Mouse (Mus musculus): ENCODE results near the gene H2-T22.
"Not testable (repeated sequence)": the region's sequence is repeated elsewhere in the genome, so short reads cannot be mapped to it uniquely, and the experiment has no call there.

H2-T22 gene

DNA sequence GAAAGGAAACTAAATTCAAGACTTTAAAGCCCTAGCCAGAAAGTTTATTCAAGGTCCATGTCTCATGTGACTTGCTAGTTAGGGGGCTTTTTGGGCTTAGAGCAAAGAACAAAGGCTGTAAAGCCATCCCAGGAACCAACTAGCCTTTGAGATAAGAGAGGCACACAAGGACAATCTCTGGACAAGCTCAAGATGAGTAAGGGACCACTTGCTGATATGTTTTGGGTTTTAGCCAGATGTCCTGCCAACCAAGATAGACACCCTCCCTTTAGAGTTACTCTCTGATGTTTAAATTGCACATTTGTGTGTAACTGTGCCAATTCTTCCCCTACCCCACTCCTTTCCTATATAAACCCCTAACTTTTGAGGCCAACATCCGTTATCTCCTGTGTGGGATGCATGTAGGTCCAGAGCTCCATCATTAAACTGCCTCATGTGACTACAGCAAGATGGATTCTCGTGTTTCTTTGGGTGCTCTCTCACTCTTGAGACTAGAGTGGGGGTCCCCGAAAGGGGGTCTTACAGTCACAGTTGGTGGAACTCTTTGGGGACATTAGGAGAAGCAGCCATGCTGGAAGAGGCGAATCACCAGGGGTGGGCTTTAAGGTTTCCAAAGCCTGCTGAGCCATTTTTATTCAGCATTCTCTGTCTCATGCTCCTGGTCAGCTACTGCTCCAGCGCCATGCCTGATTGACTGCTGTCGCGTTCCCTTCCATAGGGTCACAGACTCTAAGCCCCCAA, 13.5 kb downstream of the H2-T22 start:
- no peak for DNase-seq

DNA sequence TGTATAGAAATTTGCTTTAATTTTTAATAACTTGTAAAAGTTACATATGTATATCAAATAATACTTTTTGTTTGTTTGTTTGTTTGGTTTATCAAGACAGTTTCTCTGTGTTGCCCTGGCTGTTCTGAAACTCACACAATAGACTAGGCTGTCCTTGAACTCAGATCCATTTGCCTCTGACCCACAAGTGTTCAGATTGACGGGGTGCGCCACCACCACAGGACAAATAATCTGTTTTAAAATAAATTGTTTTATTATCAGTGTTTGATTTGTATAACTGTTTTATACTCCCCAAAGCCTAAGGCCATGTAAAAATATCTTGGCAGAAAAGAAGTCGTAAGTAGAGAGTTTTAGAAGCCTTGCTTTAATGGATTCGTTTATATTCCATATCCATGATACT, 14.9 kb downstream of the H2-T22 start:
- DNase-seq = no peak

DNA sequence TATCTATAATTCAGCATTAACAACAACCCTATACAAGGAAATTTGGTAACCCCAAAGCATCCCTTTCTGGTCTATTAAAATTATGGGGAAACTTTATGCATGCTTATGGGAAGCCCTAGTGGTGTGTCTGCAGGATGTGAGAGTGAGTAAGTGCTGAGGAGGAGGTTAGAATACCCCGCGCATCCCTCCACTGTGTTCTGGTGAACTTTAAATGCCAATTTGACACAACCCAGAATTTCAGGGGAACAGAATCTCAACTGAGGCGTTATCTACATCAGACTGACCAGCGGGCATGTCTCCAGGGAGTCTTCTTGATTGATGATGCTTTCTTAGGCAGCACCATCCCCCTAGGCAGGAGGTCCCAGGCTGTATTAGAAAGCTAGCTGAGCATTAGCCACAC, 16.6 kb downstream of the H2-T22 start:
- DNase-seq = no peak

DNA sequence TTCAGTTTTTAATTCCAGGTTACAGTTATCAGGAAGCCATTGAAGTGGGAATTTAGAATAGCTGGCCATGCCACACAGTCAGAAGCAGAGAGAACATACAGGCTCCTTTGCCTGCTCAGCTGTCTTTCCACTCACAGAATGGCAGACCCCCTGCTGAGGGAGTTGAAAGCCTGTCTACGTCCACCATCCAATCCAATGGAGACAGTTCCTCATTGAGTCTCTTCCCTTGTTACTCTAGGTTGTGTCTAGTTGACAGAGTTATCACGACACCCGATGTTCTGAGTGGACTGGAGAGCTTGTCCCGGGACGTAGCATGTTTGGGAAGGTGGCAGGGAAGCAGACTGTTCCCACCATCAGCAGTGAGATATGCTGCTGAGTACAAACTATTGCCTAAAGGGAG, 17.4 kb downstream of the H2-T22 start:
- DNase-seq = no peak

DNA sequence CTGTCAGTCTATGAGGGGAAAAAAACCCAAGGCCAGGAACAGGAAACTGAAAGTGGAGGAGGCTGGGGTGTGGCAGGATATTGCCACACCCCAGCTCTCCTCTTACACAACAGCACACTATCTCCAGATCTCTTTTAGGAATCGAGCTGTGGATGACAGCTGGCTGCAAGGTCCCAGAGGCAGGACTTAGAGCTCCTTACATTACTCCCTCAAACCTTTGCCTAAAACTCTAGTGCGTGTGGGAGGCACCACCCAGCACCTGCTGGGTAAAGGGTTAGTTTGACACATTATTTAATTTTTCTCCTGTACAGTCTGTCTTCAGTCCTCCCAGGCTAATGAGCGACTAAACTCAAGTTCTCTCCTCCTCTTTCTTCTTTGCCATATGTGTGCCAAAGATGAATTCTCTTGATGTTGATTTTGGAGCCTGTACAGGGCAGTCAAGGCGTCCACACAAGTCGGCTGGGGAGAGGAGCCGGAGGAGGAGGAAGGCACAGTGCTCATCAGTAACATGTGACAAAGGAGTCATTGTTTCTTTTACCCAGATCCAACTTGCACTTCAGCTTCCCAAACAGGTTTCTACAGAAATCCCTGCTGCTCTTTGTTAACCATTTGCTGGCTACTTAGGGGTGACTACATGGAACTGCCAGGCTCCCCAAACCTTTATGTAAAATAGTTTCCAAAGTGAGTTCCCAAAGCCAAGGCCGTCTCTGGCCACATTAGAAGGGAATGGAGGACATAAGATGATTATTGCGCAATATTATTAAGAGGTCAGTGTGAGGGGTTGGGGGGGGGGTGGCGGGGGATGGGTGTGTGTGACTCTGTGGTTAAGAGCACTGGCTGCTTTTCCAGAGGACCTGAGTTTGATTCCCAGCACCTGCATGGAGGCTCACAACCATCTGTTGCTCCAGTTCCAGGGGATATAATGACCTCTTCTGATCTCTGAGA, 18.6 kb downstream of the H2-T22 start:
- no peak for DNase-seq

DNA sequence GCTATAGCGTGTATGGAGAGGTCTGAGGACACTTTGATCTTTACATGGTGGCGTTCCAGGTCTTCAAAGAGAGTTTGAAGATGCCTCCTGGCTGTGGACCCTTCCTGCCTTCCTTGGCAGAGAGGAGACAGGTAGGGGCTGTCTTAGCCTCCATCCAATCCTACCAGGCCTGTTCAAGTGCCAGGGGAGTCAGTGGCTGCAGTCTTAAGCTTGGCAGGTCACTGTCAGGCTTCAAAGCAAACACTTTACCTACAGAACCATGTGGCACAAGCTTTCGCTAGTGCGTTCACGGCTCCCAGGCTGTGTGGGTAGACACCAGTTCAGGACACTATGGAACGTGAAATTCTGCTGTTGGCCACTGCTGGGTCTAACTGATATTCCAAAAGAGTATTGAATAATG, 19.6 kb downstream of the H2-T22 start:
- DNase-seq = no peak

DNA sequence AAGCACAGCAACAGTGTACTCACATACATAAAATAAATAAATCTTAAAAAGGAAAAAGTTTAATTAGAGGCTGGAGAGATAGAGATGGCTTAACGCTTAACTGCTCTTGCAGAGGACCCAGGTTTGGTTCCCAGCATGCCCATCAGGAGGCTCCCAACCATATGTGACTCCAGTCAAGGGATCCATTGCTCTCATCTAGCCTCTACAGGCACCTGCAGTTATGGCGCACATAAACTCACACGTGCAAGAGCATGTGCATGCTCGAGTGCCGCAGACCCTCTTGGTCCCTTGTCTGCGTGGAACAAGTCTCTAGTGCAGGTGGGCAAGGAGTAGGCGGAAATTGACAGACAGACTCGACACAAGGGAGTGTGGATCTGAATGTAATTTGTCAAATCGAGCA, 20.4 kb downstream of the H2-T22 start:
- DNase-seq = no peak

DNA sequence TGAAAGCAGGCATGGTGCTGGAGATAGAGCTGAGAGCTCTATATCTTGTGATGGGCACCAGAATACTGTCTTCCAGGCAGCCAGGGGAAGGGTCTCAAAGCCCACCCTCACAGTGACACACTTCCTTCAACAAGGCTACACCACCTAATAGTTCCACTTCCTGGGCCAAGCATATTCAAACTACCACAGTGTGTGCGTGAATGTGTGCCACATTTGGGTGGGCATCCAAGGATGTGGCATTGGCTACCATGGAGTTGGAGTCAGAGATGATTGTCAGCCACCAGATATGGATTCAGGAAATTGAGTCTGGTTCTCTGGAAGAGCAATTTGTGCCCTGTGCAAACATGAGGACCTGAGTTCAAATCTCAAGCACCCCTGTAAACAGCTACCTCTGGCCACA, 21.2 kb downstream of the H2-T22 start:
- DNase-seq = no peak

DNA sequence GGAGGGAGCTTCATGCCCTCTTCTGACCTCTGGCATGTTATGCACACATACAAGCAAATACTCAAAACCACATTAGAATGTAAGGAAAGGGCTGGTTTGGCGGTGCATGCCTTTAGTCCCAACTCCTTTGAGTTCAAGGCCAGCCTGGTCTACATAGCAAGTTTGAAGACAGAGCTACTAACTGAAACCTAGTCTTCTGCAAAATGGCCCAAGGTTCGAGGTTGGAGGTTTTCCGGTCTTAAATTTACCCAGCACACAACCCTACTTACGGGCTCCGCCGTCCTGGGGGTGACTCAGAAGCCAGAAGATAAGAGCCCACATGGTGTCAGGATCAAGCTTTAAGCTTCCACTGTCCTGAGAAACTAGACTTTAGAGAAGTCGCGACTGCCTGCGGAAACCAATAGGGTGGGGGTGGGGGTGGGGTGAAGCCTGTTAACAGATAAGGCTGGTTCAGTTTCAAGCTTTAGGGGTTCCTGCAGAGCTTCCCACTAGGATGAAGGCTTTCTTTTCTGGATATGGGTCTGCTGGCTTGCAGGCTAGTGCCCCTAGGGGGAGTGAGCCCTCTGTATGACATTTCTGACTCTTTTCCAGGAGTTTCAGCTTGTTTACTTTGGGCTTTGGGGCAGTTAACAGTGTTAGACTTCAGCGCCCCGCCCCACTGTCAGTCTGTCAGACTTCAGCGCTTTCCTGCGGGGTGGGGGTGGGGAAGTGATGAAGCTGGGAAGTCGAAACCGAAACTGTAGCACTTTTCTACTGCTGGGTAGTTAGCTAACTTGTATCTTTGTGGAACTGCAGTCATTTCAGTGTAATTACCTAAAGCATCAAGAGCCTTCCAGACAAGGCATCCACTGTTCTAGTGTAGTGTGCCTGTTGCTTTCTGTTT, 22.1 kb downstream of the H2-T22 start, which contains the start of gene H2-T24:
Gene H2-T24 (minus strand): TSS at position 370 of the 883 bp plus-strand sequence.
- DNase-seq = peak; percentile 90

DNA sequence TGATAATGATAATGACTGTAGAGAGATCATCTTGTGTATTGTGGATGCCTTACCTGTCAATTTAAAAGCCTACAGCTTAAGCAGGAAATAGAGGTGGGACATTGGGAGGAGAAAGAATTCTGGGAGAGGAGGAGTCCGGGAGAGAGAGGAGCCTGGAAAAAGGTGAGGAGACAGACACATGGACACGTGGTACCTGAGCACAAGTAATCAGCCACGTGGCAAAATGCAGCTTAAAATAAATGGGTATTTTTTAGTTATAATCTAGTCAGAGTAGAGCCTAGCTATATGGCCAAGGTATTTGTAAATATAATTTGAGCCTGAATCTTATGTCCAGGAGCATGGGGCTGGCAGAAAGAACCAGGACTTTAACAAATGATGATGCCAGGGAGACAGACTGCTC, 23.0 kb downstream of the H2-T22 start:
- no peak for DNase-seq

DNA sequence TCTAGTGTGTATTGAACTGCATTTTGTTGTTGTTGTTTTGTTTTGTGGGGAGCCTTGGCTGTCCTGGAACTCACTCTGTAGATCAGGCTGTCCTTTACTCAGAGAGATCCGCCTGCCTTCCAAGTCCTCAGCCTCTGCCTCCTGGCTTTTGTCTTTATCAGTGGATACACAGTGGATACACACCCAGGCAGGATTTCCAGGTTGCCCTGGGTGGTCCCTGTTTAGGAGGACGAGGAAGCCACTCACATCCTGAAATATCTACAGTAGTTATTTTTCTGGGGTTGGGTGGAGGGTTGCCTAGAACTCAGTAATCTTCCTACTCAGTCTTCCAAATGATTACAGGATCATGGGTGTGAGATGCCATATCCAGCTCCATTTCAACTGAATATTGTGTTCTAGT, 23.6 kb downstream of the H2-T22 start:
- peak; percentile 52 for DNase-seq

DNA sequence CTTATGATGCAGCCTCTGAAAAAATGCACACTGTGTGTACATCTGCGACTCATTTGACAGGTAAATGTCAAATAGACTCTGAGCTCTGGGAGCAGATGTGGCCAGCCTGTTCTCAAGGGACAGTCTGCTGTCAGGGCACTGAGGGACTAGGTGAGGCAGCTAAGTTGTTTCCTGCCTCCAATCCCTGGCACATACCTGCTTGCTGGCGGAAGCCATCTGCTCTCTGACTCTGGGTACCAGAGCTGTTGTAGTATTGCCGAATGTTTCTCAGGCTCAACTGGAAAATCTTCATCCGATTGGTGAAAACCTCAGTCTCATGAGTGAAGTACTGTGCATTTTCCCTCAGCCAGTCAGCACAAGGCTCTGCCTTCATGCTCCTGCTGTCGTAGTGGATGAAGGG, 25.5 kb downstream of the H2-T22 start:
- no peak for DNase-seq

DNA sequence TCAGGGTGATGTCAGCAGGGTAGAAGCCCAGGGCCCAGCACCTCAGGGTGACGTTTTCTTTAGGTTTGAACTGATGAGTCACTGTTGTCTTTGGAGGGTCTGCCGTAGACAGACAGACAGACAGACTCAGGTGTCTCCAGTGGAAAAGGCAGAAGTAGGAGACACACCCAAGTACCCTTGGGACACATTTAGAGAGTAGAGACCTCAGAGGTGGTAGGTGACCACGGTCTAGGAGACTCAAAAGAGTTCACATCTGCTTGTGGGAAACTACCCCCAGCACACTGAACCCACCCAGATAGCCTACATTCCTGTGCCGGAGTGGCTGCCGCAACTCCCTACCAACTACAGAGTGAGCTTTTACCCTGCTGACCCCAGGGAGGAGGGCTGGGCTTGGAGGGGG, 27.6 kb downstream of the H2-T22 start:
- DNase-seq = no peak

DNA sequence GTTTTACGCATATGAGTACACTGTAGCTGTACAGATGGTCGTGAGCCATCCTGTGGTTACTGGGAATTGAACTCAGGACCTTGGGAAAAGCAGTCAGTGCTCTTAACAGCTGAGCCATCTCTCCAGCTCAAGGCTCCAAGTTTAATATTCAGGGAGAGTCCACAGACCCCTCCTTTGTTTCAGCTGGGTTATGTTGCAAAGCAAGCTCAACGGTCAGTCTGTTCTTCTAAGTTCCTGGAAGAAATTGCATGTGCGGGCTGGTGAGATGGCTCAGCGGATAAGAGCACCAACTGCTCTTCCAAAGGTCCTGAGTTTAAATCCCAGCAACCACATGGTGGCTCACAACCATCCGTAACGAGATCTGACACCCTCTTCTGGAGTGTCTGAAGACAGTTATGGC, 38.1 kb downstream of the H2-T22 start:
- not testable (repeated sequence) for DNase-seq

DNA sequence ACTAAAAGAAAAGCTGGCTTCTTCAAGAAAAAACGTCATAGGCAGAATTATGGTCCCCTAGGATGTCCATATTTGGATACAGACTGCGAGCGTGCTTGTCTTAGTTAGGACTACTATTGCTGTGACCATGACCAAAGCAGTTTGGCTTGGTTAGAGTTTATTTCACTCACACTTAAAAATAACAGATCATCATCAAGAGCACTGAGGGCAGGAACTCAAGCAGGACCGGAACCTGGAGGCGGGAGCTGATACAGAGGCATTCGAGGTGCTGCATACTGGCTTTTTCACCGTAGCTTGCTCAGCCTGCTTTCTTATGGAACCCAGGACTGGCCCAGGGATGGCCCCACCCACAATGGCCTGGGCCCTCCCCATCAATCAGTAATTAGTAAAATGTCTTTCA, 39.2 kb downstream of the H2-T22 start:
- DNase-seq = no peak

DNA sequence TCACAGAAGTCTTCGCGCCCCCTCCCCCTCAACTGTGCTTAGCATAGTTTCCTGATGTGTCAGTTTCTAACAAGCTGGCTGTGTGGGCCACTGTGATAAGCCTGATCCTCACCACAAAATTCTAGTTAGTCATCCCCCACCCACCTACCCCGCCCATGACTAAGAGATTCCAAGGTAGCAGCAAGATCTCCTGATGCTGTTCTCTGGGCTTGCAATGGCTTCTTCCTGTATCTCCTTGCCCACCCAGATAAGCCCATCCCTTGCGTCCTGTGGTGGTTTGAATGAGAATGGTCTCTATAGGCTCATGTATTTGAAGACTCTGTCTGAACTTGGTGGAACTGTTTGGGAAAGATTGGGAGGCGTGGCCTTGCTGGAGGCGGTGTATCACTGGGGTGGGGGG, 40.6 kb downstream of the H2-T22 start:
- no peak for DNase-seq

DNA sequence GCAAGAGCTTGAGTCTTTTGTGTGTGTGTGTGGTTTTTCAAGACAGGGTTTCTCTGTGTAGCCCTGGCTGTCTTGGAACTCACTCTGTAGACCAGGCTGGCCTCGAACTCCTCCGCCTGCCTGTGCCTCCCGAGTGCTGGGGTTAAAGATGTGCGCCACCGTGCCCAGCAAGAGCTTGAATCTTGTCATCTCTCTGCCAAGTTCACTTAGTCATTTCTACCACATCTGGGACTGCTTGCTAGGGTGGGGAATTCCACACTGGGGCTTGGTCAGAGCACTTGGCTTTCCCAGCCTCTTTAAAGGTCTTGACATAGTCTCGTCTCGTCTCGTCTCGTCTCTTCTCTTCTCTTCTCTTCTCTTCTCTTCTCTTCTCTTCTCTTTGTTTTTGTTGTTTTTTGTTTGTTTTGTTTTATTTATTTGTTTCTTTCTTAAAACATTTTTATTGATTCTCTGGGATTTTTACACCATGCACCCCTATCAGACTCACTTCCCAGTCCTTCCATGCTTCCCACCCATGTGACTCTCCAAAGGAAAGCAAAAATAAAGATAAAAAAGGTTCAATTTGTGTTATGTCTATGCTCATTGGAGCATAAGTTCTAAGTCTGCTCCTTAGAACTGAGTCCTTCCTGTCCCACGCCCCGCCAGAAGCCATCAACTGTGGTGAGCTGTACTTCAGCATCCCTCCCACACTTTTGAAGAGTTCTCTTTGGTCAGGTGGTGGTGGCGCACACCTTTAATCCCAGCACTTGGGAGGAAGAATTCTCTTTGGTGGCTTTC, 41.2 kb downstream of the H2-T22 start:
- no peak for DNase-seq

DNA sequence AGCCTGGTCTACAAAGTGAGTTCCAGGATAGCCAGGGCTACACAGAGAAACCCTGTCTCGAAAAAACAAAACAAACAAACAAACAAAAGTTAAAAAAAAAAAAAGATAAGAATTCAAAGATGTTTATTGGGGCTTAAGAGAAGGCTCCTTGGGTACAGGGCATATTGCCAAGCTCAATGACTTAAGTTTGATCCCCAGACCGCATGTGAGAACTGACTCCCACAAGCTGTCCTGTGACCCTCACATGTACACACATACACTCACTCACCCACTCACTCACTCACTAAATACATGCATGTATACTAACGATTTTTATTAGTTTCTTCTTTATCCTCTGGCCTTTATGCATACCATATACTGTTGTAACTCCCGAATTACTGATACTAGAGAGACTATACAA, 42.2 kb downstream of the H2-T22 start:
- DNase-seq = no peak

DNA sequence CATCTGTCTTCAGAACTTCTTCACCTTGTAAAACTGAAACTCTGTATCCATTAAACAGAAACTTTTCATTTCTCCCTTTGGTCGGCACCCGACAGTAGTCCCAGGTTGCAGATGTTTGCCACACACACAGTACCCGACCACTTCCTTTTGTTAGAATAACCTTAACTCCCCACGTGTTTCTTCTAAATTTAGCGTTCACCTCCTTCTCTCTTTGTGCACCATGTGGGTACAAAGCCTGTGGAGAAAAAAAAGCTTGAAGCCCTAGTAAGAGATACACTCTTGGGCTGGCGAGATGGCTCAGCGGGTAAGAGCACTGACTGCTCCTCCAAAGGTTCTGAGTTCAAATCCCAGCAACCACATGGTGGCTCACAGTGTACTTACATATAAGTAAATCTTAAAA, 43.2 kb downstream of the H2-T22 start:
- no peak for DNase-seq

DNA sequence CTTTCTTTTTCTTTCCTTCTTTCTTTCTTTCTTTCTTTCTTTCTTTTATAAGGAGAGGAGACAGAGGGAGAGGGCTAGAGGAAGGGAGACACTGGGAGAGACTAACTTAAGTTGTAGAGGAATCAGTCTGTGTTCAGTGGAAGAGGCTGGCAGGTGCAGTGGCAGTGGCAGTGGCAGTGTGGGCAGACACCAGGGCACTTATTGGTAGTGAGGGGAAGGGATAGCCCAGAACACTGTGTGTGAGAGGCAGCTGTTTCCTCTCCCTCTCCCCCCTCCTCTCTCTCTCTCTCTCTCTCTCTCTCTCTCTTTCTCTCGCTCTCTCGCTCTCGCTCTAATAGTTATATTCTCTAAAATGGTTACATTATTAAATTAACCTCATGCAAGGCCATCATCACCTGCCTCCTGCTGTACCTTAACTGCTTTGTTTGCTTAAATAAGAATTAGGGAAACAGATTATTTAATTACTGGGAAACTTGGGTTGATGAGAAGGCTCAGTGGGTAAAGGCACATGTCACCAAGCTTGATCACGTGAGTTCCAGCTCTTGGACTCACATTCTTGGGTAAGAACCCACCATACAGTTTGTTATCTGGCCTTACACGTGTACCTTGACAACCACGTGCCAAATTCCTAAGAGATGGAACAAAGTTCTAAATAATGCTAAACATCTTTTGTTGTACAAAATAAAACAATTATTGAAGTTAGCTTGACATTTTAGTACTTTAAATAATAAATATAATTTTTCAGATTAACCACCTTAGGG, 43.8 kb downstream of the H2-T22 start:
- DNase-seq = no peak

DNA sequence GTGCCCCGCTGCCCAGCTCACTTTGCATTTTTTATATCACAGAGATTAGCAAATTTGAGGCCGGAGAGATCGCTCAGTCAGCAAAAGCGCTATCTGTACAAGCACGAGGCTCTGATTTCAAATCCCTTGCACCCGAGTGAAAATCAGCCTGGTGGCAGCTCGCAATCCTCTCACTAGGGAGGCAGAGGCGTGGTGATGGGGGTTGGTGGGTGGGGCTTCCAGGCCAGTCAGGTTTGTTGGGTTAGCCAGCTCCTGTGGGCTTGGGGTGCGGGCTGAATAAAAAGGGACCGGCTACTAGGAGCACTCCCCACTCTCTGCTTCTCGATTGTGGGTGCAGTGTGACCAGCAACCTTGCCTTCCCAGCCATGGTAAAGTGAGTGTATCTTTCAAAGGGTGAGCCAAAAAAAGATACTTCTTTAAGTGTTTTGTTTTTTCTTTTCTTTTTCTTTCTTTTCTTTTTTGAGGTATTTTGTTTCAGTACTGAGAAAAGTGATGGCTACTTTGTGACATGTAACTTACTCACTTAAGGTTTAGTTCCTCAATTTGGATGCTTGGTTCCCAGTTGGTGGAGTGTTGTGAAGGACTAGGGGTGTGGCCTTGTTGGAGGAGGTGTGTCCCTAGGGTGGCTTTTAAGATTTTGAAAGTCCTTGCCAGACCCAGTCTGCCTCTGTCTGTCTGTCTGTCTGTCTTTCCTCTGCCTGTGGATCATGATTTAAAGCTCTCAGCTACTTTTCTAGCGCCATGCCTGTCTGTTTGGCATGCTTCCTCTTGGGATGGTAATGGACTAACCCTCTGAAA, 44.6 kb downstream of the H2-T22 start:
- no peak for DNase-seq
